Mouse (Mus musculus): ENCODE measurements around the gene Gm43951.
"Not testable (repeated sequence)": the region's sequence is repeated elsewhere in the genome, so short reads cannot be mapped to it uniquely, and the experiment has no call there.

Gene Gm43951

DNA sequence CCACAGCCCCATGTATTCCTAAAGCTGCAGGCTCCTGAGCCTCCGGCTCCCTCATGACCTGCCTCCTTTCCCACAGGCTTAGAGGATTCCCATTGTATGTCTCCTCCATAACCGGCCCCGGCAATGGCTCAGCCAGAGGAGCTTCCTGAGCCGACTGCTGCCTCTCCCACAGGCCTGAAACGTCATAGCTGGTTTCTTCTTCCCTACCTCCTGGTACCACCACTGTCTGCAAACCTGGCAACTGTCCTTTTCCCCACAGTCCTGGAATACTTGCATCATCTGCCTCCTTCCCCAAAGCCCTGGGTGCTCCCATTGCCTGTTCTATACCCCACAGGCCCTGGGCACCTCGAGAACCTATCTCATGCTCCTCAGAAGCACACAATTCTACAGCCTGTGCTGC lies 1.4 kb downstream of the Gm43951 start:
- in situ Hi-C loops (cut with MseI, MboI), result no loop called here

DNA sequence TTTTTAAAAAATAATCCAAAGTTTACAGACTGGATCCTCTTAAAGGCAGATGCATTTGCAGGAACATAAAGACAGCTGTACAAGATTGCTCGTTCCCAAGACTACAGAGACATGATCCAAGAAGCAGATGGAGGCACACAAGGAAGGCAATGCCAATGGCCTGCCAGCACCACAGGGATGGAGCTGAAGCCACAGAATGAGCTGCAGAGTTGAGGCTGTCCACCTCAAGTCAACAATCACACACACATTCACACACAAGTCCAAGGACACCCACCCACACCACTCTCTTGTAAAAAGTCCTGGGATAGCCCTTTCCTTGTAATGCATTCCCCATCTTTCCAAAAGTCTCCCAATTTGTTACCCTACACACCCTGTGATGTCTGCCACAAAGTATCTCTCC lies 3.2 kb downstream of the Gm43951 start:
- in situ Hi-C loops (cut with MseI, MboI), result no loop called here

DNA sequence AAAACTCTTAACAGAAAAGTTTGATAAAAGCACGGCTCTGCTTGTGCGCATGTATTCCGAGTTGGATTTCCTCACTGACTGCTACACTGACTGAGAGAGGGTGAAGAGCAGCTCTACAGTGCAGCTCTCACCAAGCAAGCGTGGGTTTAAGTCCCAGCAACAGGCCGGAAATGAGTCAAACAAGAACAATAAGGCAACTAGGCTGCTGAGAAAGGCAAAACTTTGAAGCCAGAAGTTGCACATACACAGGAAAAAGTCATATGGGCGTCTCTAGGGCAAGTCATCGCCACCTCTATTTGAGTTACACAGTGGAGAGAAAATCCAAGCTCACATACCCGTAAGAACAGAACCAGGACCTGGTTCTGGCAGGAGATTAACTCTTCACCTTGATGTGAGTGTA lies 10.1 kb downstream of the Gm43951 start:
- in situ Hi-C loops (cut with MseI, MboI), result no loop called here

DNA sequence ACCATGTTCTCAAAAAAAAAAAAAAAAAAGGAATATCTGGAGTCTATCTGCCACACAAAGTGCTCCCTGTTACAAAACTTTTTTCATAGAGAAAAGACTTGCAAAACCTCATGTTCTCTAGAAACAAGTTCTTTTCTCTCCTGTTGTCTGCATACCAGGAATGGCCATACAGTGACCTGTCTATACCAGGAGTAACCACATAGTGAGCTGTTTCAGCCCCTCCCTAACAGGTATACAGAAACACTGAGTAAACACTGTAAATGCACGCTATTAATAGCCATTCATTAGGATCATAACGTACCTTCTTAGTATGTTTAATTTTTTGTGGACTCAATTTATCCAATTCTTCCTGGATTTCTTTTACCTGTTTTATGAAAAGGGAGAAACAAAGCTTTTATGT lies 12.4 kb downstream of the Gm43951 start:
- in situ Hi-C loops (cut with MseI, MboI), result no loop called here

DNA sequence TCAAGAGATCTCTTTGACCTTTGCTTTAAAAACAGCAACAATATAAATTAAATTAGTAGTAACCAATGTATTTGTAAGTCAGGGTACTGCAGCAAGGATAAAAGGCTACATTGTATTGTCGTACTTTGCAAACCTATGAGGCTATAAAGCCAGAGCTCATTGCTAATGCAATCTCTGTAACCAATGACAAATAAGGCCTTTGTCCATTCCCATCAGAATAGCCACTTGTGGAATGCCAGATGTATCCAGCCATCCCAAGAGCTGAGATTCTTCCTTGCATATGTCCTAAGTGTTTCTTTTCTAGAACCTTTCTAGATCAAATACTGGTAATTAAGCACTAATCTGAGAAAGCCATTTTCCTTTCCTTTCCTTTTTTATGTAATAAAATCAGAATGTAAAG lies 15.8 kb downstream of the Gm43951 start:
- in situ Hi-C loops (cut with MseI, MboI), result no loop called here

DNA sequence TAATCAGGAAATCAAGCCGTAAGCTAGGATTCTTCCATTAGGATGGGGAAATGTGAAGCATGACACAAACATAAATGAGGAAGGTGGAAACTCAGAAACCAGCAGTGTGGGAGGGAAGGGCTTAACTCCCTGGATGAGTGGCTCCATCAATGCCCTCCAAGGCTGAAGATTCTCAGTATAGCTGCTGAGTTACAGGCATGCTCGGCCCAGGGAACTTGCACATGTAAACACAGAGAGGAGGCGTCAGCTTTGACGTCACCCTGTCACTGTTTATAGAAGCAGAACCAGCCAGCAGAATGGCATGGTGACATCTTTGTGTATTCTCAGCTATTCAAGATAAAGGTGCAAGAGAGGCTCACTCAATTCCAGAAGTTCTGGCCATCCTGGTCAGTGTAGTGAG lies 22.4 kb downstream of the Gm43951 start:
- in situ Hi-C loops (cut with MseI, MboI), result no loop called here

DNA sequence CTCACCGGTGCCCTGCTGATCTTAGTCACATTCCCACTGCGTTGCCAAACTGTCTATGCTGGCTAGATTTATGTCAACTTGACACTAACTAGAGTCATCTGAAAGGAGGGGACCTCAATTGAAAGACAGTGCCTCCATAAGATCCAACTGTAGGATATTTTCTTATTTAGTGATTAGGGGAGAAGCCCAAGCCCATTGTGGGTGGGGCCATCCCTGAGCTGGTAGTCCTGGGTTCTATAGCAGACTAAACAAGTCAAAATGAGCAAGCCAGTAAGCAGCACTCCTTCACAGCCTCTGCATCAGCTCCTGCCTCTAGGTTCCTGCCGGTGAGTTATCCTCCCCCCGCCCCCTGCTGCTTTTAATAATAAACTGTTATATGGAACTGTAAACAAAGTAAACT lies 25.5 kb downstream of the Gm43951 start:
- in situ Hi-C loops (cut with MseI, MboI), result no loop called here

DNA sequence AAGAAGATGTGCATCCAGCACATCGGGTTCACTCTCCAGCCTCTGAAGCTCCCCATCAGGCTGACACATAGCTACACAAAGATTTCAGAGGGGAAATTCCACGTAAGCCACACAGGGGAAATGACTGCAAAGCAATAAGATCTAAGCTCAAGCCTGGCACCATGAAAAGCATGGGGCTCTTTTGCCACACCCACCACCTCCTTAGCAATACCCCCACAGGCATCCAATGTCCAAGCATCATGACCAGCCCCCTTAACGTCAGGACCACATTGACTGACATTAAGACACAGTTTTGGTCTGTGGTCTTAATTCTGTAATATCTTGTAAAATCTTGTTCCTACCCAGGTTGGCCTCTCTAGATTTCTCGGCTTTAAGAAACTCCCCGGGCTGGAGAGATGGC lies 26.1 kb downstream of the Gm43951 start:
- in situ Hi-C loops (cut with MseI, MboI), result no loop called here

DNA sequence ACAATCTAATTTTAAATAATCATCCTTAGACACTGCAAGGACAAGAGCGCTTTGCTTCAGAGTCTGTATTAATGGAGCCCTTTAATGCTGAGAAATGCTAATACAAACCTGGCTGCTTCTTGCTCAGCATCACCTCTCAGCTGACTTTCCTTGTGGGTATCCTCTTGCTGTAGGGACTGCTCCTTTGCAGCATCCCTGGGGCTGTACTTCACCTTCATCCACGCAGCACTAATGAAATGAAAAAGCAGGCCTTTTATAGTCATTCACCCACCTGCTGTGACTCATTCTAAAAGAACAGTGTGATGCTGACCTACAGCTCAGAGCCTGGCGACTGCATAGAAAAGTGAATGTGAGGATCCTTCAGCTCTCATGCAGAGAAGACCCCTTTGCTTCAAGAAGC lies 30.1 kb downstream of the Gm43951 start:
- in situ Hi-C loops (cut with MseI, MboI), result no loop called here

DNA sequence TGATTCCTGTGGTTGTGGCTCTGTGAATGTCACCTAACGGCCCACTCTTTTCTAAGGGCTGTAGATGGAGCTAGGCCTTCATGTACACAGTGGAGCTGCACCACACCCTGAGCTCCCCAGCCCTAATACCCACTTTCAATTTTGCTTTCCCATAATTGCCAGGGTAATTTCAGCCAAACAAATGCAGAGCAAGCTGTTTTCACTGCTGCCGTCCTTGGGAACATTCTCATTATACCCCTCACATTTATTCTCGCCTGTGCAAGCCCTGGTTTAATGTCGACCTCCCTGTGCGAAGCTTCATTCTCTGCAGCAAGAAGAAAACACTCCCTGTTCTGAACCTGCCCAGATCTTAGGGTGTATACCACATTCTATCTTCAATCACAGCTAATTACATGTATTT lies 30.7 kb downstream of the Gm43951 start:
- in situ Hi-C loops (cut with MseI, MboI), result no loop called here

DNA sequence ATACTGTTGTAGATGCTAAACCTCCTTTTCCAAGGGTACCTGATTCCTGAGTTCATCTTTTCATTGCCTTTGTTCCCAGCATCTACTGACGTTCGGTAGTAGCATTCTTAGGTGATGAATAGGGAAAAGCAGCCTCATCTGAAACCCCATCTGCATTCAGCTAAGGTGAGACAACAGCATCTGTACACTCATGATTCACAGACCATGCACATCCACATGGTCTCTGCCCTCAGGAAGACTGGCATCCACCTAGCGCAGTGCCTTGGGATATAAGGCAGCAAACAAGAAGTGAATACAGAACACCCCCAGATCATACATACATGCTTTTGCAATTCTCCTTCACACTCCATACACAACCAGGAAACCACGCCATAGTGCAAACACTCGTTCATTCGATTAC lies 31.9 kb downstream of the Gm43951 start:
- in situ Hi-C loops (cut with MseI, MboI), result no loop called here

DNA sequence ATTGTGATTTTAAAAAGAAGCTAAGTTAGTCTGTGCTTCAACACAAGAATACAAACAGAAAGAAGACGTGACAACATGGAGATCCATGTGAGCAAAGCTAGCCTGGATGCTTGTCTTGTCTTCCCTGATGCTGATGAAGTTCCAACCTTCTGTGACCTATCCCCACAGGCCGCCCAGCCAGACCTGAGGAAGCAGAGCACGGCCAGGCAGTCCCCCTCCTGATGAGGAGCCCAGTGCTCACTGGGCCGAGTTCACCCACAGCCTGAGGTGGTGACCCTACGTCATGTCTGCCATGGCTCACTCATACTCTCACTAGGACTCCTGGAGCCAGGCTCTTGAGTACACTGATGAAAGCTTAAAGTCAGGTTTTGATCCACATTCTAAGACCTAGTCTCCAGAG lies 33.1 kb downstream of the Gm43951 start:
- in situ Hi-C loops (cut with MseI, MboI), result no loop called here

DNA sequence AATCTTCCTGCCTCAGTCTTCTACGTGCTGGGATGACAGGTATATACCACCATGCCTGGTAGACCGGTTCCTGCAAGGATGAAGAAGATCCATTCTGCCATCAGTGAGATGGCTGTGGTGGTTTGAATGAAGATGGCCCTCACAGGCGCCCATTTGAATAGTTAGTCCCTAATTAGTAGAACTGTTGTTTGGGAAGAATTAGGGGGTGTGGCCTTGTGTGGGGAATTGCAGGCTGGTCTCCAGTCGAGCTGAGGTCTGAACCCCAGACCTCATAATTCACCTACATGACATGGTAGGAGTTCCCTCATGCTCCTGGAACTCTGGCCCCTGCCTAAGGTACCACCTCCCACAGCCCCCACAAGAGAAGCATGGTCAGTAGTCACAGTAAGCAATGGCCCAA lies 34.7 kb downstream of the Gm43951 start:
- in situ Hi-C loops (cut with MseI, MboI), result not testable (repeated sequence)

DNA sequence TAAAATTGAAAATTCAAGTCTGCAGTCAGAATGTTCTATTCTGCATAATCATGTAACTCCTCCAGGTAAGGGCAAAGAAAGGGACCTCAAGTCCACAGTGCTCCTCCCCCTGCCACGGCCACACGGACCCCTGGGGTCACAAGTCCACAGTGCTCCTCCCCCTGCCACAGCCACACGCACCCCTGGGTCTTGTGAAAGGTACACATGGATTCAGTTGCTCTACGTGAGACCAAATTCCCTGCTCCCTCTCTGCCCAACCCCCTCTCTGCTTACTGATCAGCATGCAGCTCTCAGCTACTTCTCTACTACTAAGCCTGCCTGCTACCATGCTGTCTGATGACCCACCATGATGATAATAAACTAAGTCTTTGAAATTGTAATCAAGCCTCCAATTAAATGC lies 36.8 kb downstream of the Gm43951 start:
- in situ Hi-C loops (cut with MseI, MboI), result loop anchor here in 1 of 2 experiments (10.0 kb wide), 1 partner anchor 115 kb away; no protein-coding TSS in a partner anchor

DNA sequence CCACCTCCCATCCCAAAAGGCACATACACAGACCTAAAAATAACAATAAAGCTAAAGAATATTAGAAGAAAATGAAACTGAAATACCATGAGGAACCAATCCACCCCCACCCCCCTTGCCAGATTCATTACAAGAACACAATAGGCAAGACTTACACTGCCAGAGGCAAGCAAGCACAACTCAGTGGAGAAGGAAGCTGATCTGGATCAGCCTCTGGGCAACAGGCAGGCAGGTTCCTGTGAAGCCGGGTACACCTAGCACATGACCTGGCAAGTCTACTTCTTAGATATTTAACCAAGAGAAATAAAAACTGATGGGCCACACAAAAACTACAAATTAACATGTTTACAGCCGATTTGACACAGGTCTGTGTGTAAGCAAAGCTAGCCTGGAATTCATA lies 43.4 kb downstream of the Gm43951 start:
- in situ Hi-C loops (cut with MseI, MboI), result loop anchor here in 1 of 2 experiments (10.0 kb wide), 1 partner anchor 108 kb away; no protein-coding TSS in a partner anchor

DNA sequence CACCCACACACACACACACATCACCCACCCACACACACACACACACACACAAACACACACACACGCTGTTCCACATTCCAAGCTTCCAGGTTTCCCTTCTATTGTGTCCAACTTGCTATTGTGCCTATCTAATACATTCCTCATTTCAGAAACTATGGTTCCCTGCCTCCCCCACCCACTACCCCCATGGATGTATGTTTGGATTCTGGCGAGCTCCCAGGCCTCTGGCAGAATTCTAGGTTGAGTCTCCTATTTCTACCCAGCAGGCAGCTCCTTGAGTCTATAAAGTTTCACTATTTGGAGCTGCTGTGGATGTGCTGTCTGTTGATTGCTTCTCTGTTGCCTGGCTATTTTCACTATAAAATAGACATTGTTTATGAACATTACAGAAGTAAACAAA lies 50.0 kb downstream of the Gm43951 start:
- in situ Hi-C loops (cut with MseI, MboI), result no loop called here

DNA sequence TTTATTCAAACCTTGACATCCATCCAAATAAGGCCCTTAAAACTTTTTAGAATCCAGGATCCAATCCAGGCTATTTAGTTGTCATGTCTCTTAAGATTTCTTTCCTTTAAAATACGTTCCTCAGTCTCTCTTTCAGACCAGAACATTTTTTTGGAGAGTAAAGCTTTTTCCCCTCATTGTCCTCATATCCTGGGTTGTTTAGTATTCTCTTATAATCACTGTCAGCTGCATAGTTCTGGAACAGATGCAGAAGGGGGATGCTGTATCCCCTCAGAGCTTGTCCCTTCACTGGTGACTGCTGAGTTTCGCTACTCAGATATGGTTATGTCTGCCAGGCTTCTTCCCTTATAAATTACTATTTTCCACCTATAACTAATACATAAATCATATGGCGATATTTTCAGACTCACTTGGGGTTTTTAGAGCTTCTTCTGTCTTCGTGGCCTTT lies 50.6 kb downstream of the Gm43951 start:
- in situ Hi-C loops (cut with MseI, MboI), result no loop called here

DNA sequence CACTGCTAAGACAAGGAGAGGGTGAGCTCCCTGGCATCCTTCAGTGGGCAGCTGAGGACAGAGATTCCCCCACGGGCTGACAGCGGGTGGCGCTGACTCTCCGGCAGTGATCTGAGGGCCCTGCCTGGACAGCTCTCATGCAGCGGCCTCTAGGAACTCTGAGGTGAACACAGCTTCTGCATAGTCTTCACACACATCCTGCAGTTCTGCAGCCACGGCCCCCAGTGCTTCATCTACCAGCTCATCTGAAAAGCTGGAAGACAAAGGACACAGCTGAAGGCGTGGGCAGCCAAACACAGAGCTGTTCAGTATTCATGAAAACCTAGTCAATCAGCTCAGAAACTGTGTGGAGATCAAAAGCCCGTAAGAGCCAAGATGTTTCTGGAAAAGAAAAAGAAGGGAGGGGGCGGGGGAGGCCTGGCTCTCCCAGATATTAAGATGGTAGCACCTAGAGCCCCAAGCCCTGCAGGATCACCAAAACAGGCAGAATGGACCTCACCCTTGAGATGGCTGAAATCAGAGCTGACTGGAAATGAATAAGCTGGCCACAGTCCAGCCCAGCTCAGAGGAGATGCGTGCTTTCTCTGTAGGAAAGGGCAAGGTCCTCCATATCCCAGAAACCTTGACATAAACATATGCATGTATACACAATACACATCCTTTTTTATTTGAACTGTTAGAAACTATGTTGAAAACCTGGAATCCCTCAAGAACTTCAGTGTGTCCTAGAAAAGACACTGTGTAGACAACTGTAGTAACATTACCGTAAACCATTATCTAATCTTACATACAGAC lies 51.3 kb downstream of the Gm43951 start:
- in situ Hi-C loops (cut with MseI, MboI), result no loop called here
